Mouse (Mus musculus): Measurements from ENCODE around the gene Gng13.

- TF ChIP-seq CTCF (IDR thresholded peaks at IDR 0.05; ENCODE audit: insufficient read depth, low read depth, low read length) (no peak), POLR2A (IDR thresholded peaks at IDR 0.05; ENCODE audit: insufficient read depth, low read depth, low read length) (no peak)
These were observed 7.0 kb upstream of the Gng13 start for GRCm38 (mm10) chr17:25709994-25710393.

All from olfactory bulb, adult 2 months (tissue).